Mouse (Mus musculus) kidney, embryonic 14.5 days (tissue): ENCODE measurements around the gene Alox12e. TPM values are rescaled to one million over a fixed set of nuclear protein-coding genes. Genes with fewer than 3 reads are reported as not detected.

Experiments
- ATAC-seq: fragments of 200-750 bp; cut with Nextera tagmentation; 2 replicates; pipeline ENCODE4 v1.8.0; 2017; ENCODE audit warnings: moderate number of reproducible peaks, mild to moderate bottlenecking, moderate TSS enrichment, moderate library complexity; ENCODE audit not compliant: low FRiP score, low TSS enrichment
- H3K27ac ChIP-seq: fragments of 300-500 bp; sonication (generic); 2 replicates; pipeline ENCODE4 v1.5.1; 2014; ENCODE audit warnings: low read depth, mild to moderate bottlenecking, low read length, moderate library complexity, mixed read lengths
- H3K27me3 ChIP-seq: fragments of 300-500 bp; sonication (generic); 2 replicates; pipeline ENCODE4 v1.6.1; 2014; ENCODE audit warnings: mild to moderate bottlenecking, low read length; ENCODE audit not compliant: control insufficient read depth, insufficient read depth
- H3K36me3 ChIP-seq: fragments of 300-500 bp; sonication (generic); 2 replicates; pipeline ENCODE4 v1.6.1; 2014; ENCODE audit warnings: low read length, mixed read lengths; ENCODE audit not compliant: control insufficient read depth, insufficient read depth
- H3K4me1 ChIP-seq: fragments of 300-500 bp; sonication (generic); 2 replicates; pipeline ENCODE4 v1.6.1; 2014; ENCODE audit warnings: low read length, mixed read lengths; ENCODE audit not compliant: control insufficient read depth, insufficient read depth
- H3K4me2 ChIP-seq: fragments of 300-500 bp; sonication (generic); replicated peaks from 2 replicates; pipeline ENCODE4 v1.6.1; 2014; ENCODE audit warnings: low read depth, mild to moderate bottlenecking, low read length
- H3K4me3 ChIP-seq: fragments of 300-500 bp; sonication (generic); 2 replicates; pipeline ENCODE4 v1.5.1; 2014; ENCODE audit warnings: mild to moderate bottlenecking, low read length
- H3K9ac ChIP-seq: fragments of 300-500 bp; sonication (generic); 2 replicates; pipeline ENCODE4 v1.6.1; 2014; ENCODE audit warnings: low read depth, mild to moderate bottlenecking, low read length, moderate library complexity
- H3K9me3 ChIP-seq: fragments of 300-500 bp; sonication (generic); 2 replicates; pipeline ENCODE4 v1.6.1; 2016; ENCODE audit warnings: low read length; ENCODE audit not compliant: control insufficient read depth
- WGBS: fragments of 180-500 bp; shearing (Covaris S2); extraction: QIAGEN DNeasy Blood & Tissue Kit; methylation state at CpG from one replicate; pipeline ENCODE4 v1.1.7; 2014; 5-methylcytosine and 5-hydroxymethylcytosine counted together
- polyA plus RNA-seq: library from polyadenylated mRNA; unstranded; fragments of >200 nt; fragmentation: Nextera tagmentation; extraction: Ambion mirVana; gene quantifications from 2 replicates; pipeline ENCODE4 v1.2.1, GENCODE M21; 2014

Alox12e gene
- polyA plus RNA-seq, 1 experiment from 2014 or later: not detected

DNA sequence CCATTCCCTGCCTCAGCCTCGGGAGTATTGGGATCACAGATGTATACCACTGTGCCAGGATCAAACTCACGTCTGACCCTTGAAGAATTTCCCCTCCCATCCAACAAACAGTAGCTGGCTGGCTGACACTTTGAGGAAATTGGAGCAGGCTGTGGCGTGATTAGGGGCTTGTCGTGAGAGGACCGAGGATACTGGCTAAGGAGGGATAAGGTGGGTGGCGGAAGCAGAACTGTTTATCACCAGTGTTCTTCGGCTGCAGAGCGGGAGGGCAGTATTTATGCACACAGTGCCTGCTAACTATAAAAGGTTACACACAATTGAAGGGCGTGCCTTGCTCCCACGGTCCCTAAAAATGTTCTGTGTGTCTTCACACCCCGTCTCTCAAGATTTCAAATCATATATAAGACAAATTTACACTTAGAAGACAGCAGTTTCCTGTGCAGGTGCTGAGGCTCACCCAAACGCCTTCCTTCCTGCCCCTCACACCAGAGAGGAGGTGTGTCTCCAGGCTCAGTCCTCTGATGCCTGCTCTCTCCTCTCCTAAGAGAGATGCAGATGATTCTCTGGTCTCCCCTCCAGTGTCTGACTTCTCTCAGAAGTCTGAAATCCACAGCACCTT, 24.5 kb downstream of the Alox12e start:
- H3K27ac ChIP-seq: no peak overlapping the region; the same call in 1 of the 2 replicates
- no peak overlapping the region for H3K9ac ChIP-seq
- no peak overlapping the region for H3K4me3 ChIP-seq
- H3K27me3 ChIP-seq: no peaks in the 10 kb centered on the region
- H3K9me3 ChIP-seq: peaks cover 5% of the 10 kb centered on the region; the same call in 1 of the 2 replicates
- ATAC-seq: no peak
- 36% methylated on average over 12 of the region's 12 CpGs for WGBS
- no peaks in the 10 kb centered on the region for H3K4me1 ChIP-seq
- no peak overlapping the region for H3K4me2 ChIP-seq
- H3K36me3 ChIP-seq: no peaks in the 10 kb centered on the region

GRCm38 (mm10) chr11:70297405-70297804, 25.0 kb downstream of the Alox12e start:
- no peak overlapping the region for H3K4me2 ChIP-seq
- H3K9me3 ChIP-seq: peaks cover 5% of the 10 kb centered on the region; the same call in 1 of the 2 replicates
- no peak overlapping the region; the same call in 1 of the 2 replicates for H3K27ac ChIP-seq
- no peaks in the 10 kb centered on the region for H3K4me1 ChIP-seq
- ATAC-seq: no peak
- no peak overlapping the region for H3K9ac ChIP-seq
- no peaks in the 10 kb centered on the region for H3K27me3 ChIP-seq
- 32% methylated on average over 4 of the region's 4 CpGs for WGBS
- H3K4me3 ChIP-seq: no peak overlapping the region
- H3K36me3 ChIP-seq: no peaks in the 10 kb centered on the region

GRCm38 (mm10) chr11:70293881-70294280, 28.5 kb downstream of the Alox12e start:
- no peaks in the 10 kb centered on the region for H3K27me3 ChIP-seq
- H3K27ac ChIP-seq: no peak overlapping the region
- no peaks in the 10 kb centered on the region for H3K9me3 ChIP-seq
- no peak overlapping the region for H3K4me2 ChIP-seq
- no peak for ATAC-seq
- no peak overlapping the region for H3K4me3 ChIP-seq
- no peak overlapping the region for H3K9ac ChIP-seq
- no peaks in the 10 kb centered on the region for H3K4me1 ChIP-seq
- no peaks in the 10 kb centered on the region for H3K36me3 ChIP-seq
- 92% methylated on average over 6 of the region's 6 CpGs for WGBS

DNA sequence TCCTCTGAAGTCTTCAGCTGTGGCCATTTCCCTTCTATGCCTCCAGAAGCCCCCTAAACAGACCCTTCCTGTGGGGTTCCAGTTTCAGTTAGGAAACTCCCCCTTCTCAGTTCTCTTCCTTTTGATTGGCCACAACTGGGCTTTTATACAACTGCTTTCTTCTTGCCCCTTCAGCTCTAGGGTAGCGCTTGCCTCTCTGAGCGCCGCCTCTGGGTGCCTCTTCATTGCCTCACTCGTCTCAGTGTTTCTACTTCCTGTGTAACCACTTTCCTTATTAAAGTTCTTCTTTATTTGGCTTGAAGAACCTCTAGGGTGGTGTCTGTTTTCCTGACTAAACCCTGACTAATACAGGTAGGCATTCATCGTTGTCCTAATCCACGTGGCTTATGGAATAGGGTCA, 31.2 kb downstream of the Alox12e start:
- H3K4me3 ChIP-seq: no peak overlapping the region
- WGBS: 86% methylated on average over 6 of the region's 6 CpGs
- no peaks in the 10 kb centered on the region for H3K36me3 ChIP-seq
- no peak overlapping the region for H3K27ac ChIP-seq
- H3K9me3 ChIP-seq: no peaks in the 10 kb centered on the region
- no peaks in the 10 kb centered on the region for H3K27me3 ChIP-seq
- no peak overlapping the region for H3K9ac ChIP-seq
- no peak for ATAC-seq
- no peak overlapping the region for H3K4me2 ChIP-seq
- no peaks in the 10 kb centered on the region for H3K4me1 ChIP-seq

GRCm38 (mm10) chr11:70289236-70289635, 33.2 kb downstream of the Alox12e start:
- no peaks in the 10 kb centered on the region for H3K36me3 ChIP-seq
- H3K27ac ChIP-seq: no peak overlapping the region
- H3K9me3 ChIP-seq: no peaks in the 10 kb centered on the region
- no peak overlapping the region for H3K4me3 ChIP-seq
- H3K4me2 ChIP-seq: no peak overlapping the region
- no peak for ATAC-seq
- no peaks in the 10 kb centered on the region for H3K27me3 ChIP-seq
- 48% methylated on average over 6 of the region's 6 CpGs for WGBS
- H3K4me1 ChIP-seq: no peaks in the 10 kb centered on the region
- H3K9ac ChIP-seq: no peak overlapping the region

DNA sequence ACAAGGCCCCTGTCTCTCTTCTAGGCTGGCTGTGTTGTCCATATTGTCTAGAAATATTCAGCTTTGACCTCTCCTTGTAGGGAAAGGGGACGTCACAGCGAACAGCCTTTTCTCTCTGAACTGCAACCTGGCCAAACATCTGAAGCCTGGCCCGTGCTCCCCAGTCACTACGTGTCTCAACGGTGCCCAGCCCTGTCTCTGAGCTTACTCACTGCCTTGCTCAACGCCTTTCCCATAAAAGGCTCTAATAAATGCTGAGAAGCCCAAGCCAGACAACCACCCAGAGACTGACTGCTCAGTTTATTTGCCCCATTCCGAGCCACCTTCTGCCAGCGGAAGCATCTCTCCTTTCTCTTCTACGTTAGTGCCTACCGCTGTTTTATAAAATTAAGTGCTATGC, 34.3 kb downstream of the Alox12e start:
- WGBS: 84% methylated on average over 10 of the region's 10 CpGs
- Histone ChIP-seq H3K4me3 (no peak overlapping the region), H3K4me2 (no peak overlapping the region), H3K9ac (no peak overlapping the region), H3K36me3 (no peaks in the 10 kb centered on the region), H3K27ac (no peak overlapping the region), H3K4me1 (no peaks in the 10 kb centered on the region), H3K27me3 (no peaks in the 10 kb centered on the region), H3K9me3 (no peaks in the 10 kb centered on the region)
- ATAC-seq: no peak

DNA sequence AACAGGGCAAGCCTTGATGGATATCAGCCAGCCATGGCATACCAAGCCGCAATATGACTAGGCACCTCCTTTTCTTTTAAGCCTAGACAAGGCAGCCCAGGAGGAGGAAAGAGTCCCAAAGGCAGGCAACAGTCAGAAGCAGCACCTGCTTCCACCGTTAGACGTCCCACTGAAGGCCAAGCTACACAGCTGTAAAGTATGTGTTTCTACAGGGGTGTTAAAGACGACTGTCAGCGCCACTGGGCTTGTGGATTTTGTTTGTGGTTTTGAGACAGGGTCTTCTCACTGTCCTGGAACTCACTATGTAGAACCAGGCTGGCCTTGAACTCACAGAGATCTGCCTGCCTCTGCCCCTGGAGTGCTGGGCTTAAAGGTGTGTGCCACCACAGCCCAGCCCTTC, 36.7 kb downstream of the Alox12e start:
- Histone ChIP-seq H3K4me2 (no peak overlapping the region), H3K36me3 (no peaks in the 10 kb centered on the region), H3K27me3 (no peaks in the 10 kb centered on the region), H3K9ac (no peak overlapping the region), H3K27ac (no peak overlapping the region), H3K4me3 (no peak overlapping the region), H3K9me3 (no peaks in the 10 kb centered on the region), H3K4me1 (no peaks in the 10 kb centered on the region)
- WGBS: 80% methylated on average over 5 of the region's 5 CpGs
- no peak for ATAC-seq

DNA sequence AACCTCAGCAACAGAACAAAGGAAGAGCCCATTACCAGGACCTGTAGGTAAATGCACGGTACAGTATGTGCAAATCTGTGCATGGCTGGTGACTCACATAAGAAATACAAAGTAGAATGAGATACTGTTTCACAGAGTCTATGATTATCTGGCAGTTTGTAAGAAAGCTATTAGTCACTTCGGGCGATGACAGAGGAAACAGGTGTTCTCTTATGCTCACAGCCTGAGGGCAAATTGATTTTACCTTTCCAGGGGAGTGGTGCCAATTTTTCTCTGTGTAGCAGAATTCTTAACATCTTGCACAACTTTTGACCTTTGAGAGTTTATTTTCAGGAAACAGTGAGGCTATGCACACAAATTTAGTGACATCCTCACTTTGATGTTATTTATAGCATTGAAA, 37.7 kb downstream of the Alox12e start:
- no peaks in the 10 kb centered on the region for H3K36me3 ChIP-seq
- no peaks in the 10 kb centered on the region for H3K9me3 ChIP-seq
- H3K27ac ChIP-seq: no peak overlapping the region
- 69% methylated on average over 3 of the region's 3 CpGs for WGBS
- no peaks in the 10 kb centered on the region for H3K27me3 ChIP-seq
- no peak overlapping the region for H3K9ac ChIP-seq
- H3K4me1 ChIP-seq: no peaks in the 10 kb centered on the region
- H3K4me2 ChIP-seq: no peak overlapping the region
- H3K4me3 ChIP-seq: no peak overlapping the region
- no peak for ATAC-seq

DNA sequence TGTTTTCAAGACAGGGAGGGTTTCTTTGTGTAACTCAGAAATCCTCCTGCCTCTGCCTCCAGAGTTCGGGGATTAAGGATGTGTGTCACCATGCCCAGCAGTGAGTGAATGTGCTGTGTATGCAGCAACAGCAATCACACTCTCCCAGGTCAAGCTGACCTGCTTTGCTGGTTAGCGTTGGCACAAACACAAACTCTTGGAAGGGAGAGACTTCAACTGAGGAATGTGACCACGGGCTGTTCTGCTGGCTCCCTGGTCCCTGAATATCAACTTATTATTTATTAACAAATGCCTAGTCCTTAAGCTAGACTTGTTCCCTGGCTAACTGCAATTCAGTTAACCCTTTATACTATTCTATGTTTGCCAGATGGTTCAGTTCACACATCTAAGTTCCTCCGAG, 38.8 kb downstream of the Alox12e start:
- Histone ChIP-seq H3K4me2 (no peak overlapping the region), H3K27me3 (no peaks in the 10 kb centered on the region), H3K9ac (no peak overlapping the region), H3K36me3 (no peaks in the 10 kb centered on the region), H3K9me3 (no peaks in the 10 kb centered on the region), H3K4me3 (no peak overlapping the region), H3K4me1 (no peaks in the 10 kb centered on the region), H3K27ac (no peak overlapping the region)
- 65% methylated on average over 4 of the region's 4 CpGs for WGBS
- ATAC-seq: no peak
